19 mouse cellular contexts compared by ENCODE assay signal in the genomic region with DNA sequence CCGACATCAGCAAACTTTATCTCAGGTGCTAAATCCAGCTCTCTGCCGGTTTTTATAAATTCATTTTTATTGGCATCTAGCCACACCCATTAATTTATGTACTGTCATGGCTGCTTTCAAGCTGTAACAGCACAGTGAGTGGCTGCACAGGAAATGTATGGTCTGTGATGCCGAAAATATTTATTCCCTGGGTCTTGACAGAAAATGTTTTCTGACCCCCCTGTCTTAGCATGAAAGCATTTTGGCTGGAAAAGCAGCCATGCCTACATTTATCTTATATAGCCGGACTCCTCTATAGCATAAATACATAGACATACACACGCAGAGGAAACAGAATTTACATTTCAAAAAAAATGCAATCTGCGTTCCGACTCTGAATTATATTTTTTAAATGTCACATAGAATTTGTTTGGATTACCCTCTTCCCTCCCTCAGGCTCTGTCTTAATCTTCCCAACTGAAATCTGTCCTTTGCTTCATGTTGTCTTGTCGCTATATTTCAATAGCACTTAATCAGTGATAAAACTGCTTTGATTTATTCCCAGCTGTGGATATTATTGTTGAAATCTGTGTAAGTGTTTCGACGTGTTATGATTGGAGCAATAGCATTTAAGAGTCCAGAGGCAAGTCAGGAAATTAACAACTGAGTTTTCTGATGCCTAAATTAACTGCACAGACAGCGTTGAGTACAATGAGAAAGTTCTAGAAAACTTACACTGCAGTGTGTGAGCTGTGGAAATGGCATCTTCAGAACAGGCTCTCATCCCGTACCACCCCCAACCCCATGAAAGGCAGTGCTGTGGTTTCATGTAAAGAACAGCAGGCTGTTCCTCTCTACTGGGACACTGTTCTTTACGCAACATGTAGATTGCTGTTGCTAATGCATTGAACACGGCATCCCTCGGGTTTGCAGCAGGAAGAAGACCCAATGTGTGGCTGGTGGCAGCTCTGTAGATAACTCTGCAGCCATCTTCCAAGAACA.
DNase-seq lines count a peak whose midpoint lies in the region; ATAC-seq and TF ChIP-seq lines count a peak whose summit lies in the region.
"Had no signal": no experiment of that assay in that cellular context is flagged by ENCODE, and none has a peak within 500 bp of the region (broad histone marks: within the 10 kb centered on the region; RNA-seq: fewer than 3 reads in every experiment).

No protein-coding gene starts in this region.

- TF ChIP-seq POLR2A in lung, adult 2 months (IDR thresholded peaks at IDR 0.05; ENCODE audit: borderline replicate concordance, extremely low read depth, low read depth, low read length): no peak

- peak; percentile 82 for ATAC-seq in lung, embryonic 14.5 days (ENCODE audit: insufficient read depth)
- peak; percentile 85 for ATAC-seq in lung, embryonic 16.5 days (ENCODE audit: low read depth)
- ATAC-seq: CD4-positive, CD25-positive, alpha-beta regulatory T cell, adult 4 months; forebrain, embryonic 13.5 days; forebrain, embryonic 15.5 days; forebrain, postnatal 0 days had no signal

- H3K9ac ChIP-seq in lung, embryonic 14.5 days: no peak overlapping the region
- H3K9ac ChIP-seq in lung, embryonic 16.5 days (ENCODE audit: low read length): no peak overlapping the region
- H3K9ac ChIP-seq in ES-E14 (ENCODE audit: insufficient read depth, low read depth, low read length, poor library complexity, severe bottlenecking): no peak overlapping the region
- H3K9ac ChIP-seq: embryonic facial prominence, embryonic 12.5 days; forebrain, embryonic 13.5 days; forebrain, embryonic 15.5 days; forebrain, postnatal 0 days had no signal

- H3K36me3 ChIP-seq in lung, embryonic 14.5 days (ENCODE audit: insufficient read depth): no peaks in the 10 kb centered on the region
- H3K36me3 ChIP-seq in lung, embryonic 16.5 days (ENCODE audit: control insufficient read depth, insufficient read depth, low read length): no peaks in the 10 kb centered on the region
- H3K36me3 ChIP-seq in ES-E14 (ENCODE audit: control insufficient read depth, insufficient read depth, low read length, poor library complexity, severe bottlenecking): no peaks in the 10 kb centered on the region
- H3K36me3 ChIP-seq: embryonic facial prominence, embryonic 10.5 days; embryonic facial prominence, embryonic 12.5 days; forebrain, embryonic 15.5 days had no signal

- in situ Hi-C loops in ES-E14 (cut with MboI; ENCODE audit: low sequenced_read_pairs in 2 of 2, unreplicated experiment in 2 of 2): no loop called here

- TF ChIP-seq CTCF in lung, embryonic 14.5 days (IDR thresholded peaks at IDR 0.05; ENCODE audit: low read depth): no peak
- TF ChIP-seq CTCF in lung, adult 2 months (IDR thresholded peaks at IDR 0.05; ENCODE audit: insufficient read depth, low read length): no peak

- peak; percentile 80 for DNase-seq in lung, embryonic 14.5 days
- DNase-seq in lung, adult 2 months: no peak
- no peak for DNase-seq in lung, postnatal 36 days
- no peak for DNase-seq in ES-E14 (ENCODE audit: low read depth, low spot score)
- DNase-seq: adrenal gland, adult 2 months; adrenal gland, postnatal 10 days; adrenal gland, postnatal 25 days; B cell, adult 2 months; cerebellum, adult 11 months; cerebellum, adult 18-20 months; cerebellum, adult 8-10 months; forebrain, postnatal 0 days had no signal

- H3K4me2 ChIP-seq in lung, embryonic 14.5 days: peak overlapping the region; percentile 13; the same call in 1 of the 2 replicates
- no peak overlapping the region; the same call in 1 of the 2 replicates for H3K4me2 ChIP-seq in lung, embryonic 16.5 days (ENCODE audit: low read depth, low read length)
- H3K4me2 ChIP-seq: embryonic facial prominence, embryonic 12.5 days; forebrain, embryonic 13.5 days; forebrain, embryonic 15.5 days had no signal

- H3K27me3 ChIP-seq in lung, embryonic 14.5 days (ENCODE audit: insufficient read depth, low read length): peaks cover 27% of the 10 kb centered on the region
- H3K27me3 ChIP-seq in lung, embryonic 16.5 days (ENCODE audit: control insufficient read depth, insufficient read depth, low read depth, low read length): peaks cover 11% of the 10 kb centered on the region; the same call in 1 of the 2 replicates
- H3K27me3 ChIP-seq: CH12.LX; embryonic facial prominence, embryonic 12.5 days; forebrain, embryonic 13.5 days; forebrain, embryonic 15.5 days had no signal

- WGBS in lung, embryonic 14.5 days: 33% methylated on average over 15 of the region's 15 CpGs
- 57% methylated on average over 15 of the region's 15 CpGs for WGBS in lung, adult 2 months
- WGBS in lung, embryonic 16.5 days: 48% methylated on average over 15 of the region's 15 CpGs

- H3K4me3 ChIP-seq in lung, embryonic 14.5 days (ENCODE audit: low read depth, low read length): no peak overlapping the region
- no peak overlapping the region for H3K4me3 ChIP-seq in lung, adult 2 months (replicated peaks; ENCODE audit: extremely low read depth, low read depth, low read length)
- H3K4me3 ChIP-seq in lung, embryonic 16.5 days (ENCODE audit: low read length): no peak overlapping the region
- H3K4me3 ChIP-seq in ES-E14 (ENCODE audit: insufficient read depth in 1 of 2, low read depth in 1 of 2, low read length in 2 of 2, poor library complexity in 1 of 2, severe bottlenecking in 1 of 2): no peak overlapping the region
- H3K4me3 ChIP-seq: embryonic facial prominence, embryonic 10.5 days; embryonic facial prominence, embryonic 12.5 days; forebrain, embryonic 13.5 days; forebrain, embryonic 15.5 days had no signal

- no peaks in the 10 kb centered on the region for H3K4me1 ChIP-seq in lung, embryonic 14.5 days (ENCODE audit: insufficient read depth)
- no peaks in the 10 kb centered on the region for H3K4me1 ChIP-seq in lung, adult 2 months (ENCODE audit: control insufficient read depth, insufficient read depth, low read length)
- no peaks in the 10 kb centered on the region; the same call in 1 of the 2 replicates for H3K4me1 ChIP-seq in lung, embryonic 16.5 days (replicated peaks; ENCODE audit: control insufficient read depth, insufficient read depth, low read length)
- H3K4me1 ChIP-seq in ES-E14 (ENCODE audit: control insufficient read depth in 2 of 2, insufficient read depth in 2 of 2, low read length in 2 of 2, poor library complexity in 1 of 2): no peaks in the 10 kb centered on the region
- H3K4me1 ChIP-seq: embryonic facial prominence, embryonic 12.5 days; forebrain, embryonic 13.5 days had no signal

- no peaks in the 10 kb centered on the region for H3K9me3 ChIP-seq in lung, embryonic 14.5 days (ENCODE audit: low read depth, low read length)
- H3K9me3 ChIP-seq in lung, embryonic 16.5 days (ENCODE audit: control insufficient read depth, low read length): no peaks in the 10 kb centered on the region
- H3K9me3 ChIP-seq in ES-E14 (ENCODE audit: control insufficient read depth, insufficient read depth, low read depth, low read length): no peaks in the 10 kb centered on the region
- H3K9me3 ChIP-seq: embryonic facial prominence, embryonic 10.5 days; embryonic facial prominence, embryonic 12.5 days; forebrain, embryonic 15.5 days had no signal

- no peak overlapping the region for H3K27ac ChIP-seq in lung, embryonic 14.5 days (ENCODE audit: low read depth)
- no peak overlapping the region for H3K27ac ChIP-seq in lung, embryonic 16.5 days (ENCODE audit: low read length)
- no peak overlapping the region for H3K27ac ChIP-seq in ES-E14 (ENCODE audit: insufficient read depth, low read depth, low read length, poor library complexity, severe bottlenecking)
- H3K27ac ChIP-seq: embryonic facial prominence, embryonic 10.5 days; embryonic facial prominence, embryonic 12.5 days; forebrain, embryonic 13.5 days; forebrain, embryonic 15.5 days had no signal

TF ChIP-seq in ES-E14, 5 proteins besides CTCF, POLR2A, EP300 and RAD21:
- TF ChIP-seq MAFK (IDR thresholded peaks at IDR 0.05; ENCODE audit: insufficient read depth, low read depth, low read length) (0 out of 2 replicates have a peak, but pooled peaks have one; percentile 26), HCFC1 (IDR thresholded peaks at IDR 0.05; ENCODE audit: borderline replicate concordance, insufficient read depth, low read length) (no peak)
